In genomic region chr2:18232883-18233567, GRCm38 (mm10) we compare ENCODE assay signal across 17 mouse cellular contexts.
DNase-seq lines count a peak whose midpoint lies in the region; ATAC-seq and TF ChIP-seq lines count a peak whose summit lies in the region.
"Had no signal": no experiment of that assay in that cellular context is flagged by ENCODE, and none has a peak within 500 bp of the region (broad histone marks: within the 10 kb centered on the region; RNA-seq: fewer than 3 reads in every experiment).

No protein-coding gene starts in this region.

- WGBS in neural tube, embryonic 15.5 days = 8% methylated on average over 5 of the region's 5 CpGs
- 5% methylated on average over 5 of the region's 5 CpGs for WGBS in forebrain, embryonic 16.5 days
- 2% methylated on average over 5 of the region's 5 CpGs for WGBS in midbrain, embryonic 13.5 days
- 50% methylated on average over 5 of the region's 5 CpGs for WGBS in lung, adult 2 months

- H3K9me3 ChIP-seq in neural tube, embryonic 15.5 days (replicated peaks) = no peaks in the 10 kb centered on the region
- no peaks in the 10 kb centered on the region for H3K9me3 ChIP-seq in forebrain, embryonic 16.5 days (ENCODE audit: control insufficient read depth, low read length)
- no peaks in the 10 kb centered on the region for H3K9me3 ChIP-seq in midbrain, embryonic 13.5 days
- H3K9me3 ChIP-seq: embryonic facial prominence, embryonic 15.5 days; heart, embryonic 10.5 days; lung, embryonic 15.5 days had no signal

- no peak for TF ChIP-seq CTCF in lung, adult 2 months (IDR thresholded peaks at IDR 0.05; ENCODE audit: insufficient read depth, low read length)

- no peak overlapping the region for H3K27ac ChIP-seq in neural tube, embryonic 15.5 days (replicated peaks)
- H3K27ac ChIP-seq in forebrain, embryonic 16.5 days (ENCODE audit: low read length) = no peak overlapping the region
- H3K27ac ChIP-seq in midbrain, embryonic 13.5 days = peak overlapping the region; percentile 30; the same call in 1 of the 2 replicates
- H3K27ac ChIP-seq: embryonic facial prominence, embryonic 15.5 days; heart, embryonic 10.5 days; lung, embryonic 15.5 days had no signal

- peak; percentile 31 for DNase-seq in neural tube, embryonic 10.5 days (ENCODE audit: extremely low spot score, low spot score)
- DNase-seq in urinary bladder, postnatal 25 days (ENCODE audit: low spot score) = no peak
- no peak for DNase-seq in cerebellum, postnatal 4 days (ENCODE audit: low spot score in 2 of 2)
- DNase-seq in lung, adult 2 months = no peak
- DNase-seq: adrenal gland, postnatal 25 days; cerebellum, adult 11-12 months; kidney, postnatal 14 days; right cerebral cortex, postnatal 25 days had no signal

- 0 out of 2 replicates have a peak, but pooled peaks cover 3% of the 10 kb centered on the region for H3K36me3 ChIP-seq in neural tube, embryonic 15.5 days
- no peaks in the 10 kb centered on the region for H3K36me3 ChIP-seq in forebrain, embryonic 16.5 days (ENCODE audit: control insufficient read depth, insufficient read depth)
- H3K36me3 ChIP-seq in midbrain, embryonic 13.5 days = no peaks in the 10 kb centered on the region
- H3K36me3 ChIP-seq: embryonic facial prominence, embryonic 15.5 days; heart, embryonic 10.5 days; lung, embryonic 15.5 days had no signal

- H3K4me1 ChIP-seq in neural tube, embryonic 15.5 days = peaks cover 10% of the 10 kb centered on the region
- H3K4me1 ChIP-seq in forebrain, embryonic 16.5 days (replicated peaks; ENCODE audit: control insufficient read depth, insufficient read depth, low read length) = peaks cover 12% of the 10 kb centered on the region
- peaks cover 17% of the 10 kb centered on the region for H3K4me1 ChIP-seq in midbrain, embryonic 13.5 days (replicated peaks)
- H3K4me1 ChIP-seq in lung, adult 2 months (ENCODE audit: control insufficient read depth, insufficient read depth, low read length) = no peaks in the 10 kb centered on the region; the same call in 1 of the 2 replicates
- H3K4me1 ChIP-seq: embryonic facial prominence, embryonic 15.5 days; lung, embryonic 15.5 days had no signal

- no peaks in the 10 kb centered on the region for H3K27me3 ChIP-seq in neural tube, embryonic 15.5 days (replicated peaks)
- no peaks in the 10 kb centered on the region for H3K27me3 ChIP-seq in forebrain, embryonic 16.5 days (replicated peaks; ENCODE audit: control insufficient read depth, insufficient read depth, low read length)
- H3K27me3 ChIP-seq in midbrain, embryonic 13.5 days = no peaks in the 10 kb centered on the region
- H3K27me3 ChIP-seq: embryonic facial prominence, embryonic 15.5 days; lung, embryonic 15.5 days; Patski had no signal

- no peak for TF ChIP-seq POLR2A in lung, adult 2 months (IDR thresholded peaks at IDR 0.05; ENCODE audit: borderline replicate concordance, extremely low read depth, low read depth, low read length)

- no peak overlapping the region for H3K4me3 ChIP-seq in neural tube, embryonic 15.5 days (replicated peaks)
- no peak overlapping the region for H3K4me3 ChIP-seq in forebrain, embryonic 16.5 days (replicated peaks; ENCODE audit: low read length)
- no peak overlapping the region for H3K4me3 ChIP-seq in midbrain, embryonic 13.5 days (replicated peaks)
- no peak overlapping the region for H3K4me3 ChIP-seq in lung, adult 2 months (replicated peaks; ENCODE audit: extremely low read depth, low read depth, low read length)
- H3K4me3 ChIP-seq: embryonic facial prominence, embryonic 15.5 days; heart, embryonic 10.5 days; lung, embryonic 15.5 days; myocyte had no signal

- no peak for ATAC-seq in neural tube, embryonic 15.5 days (ENCODE audit: low FRiP score)
- ATAC-seq in forebrain, embryonic 16.5 days = peak; percentile 57
- peak; percentile 90 for ATAC-seq in midbrain, embryonic 13.5 days
- ATAC-seq: CD4-positive, CD25-positive, alpha-beta regulatory T cell, adult 4 months; Patski had no signal

- H3K9ac ChIP-seq in neural tube, embryonic 15.5 days (replicated peaks) = no peak overlapping the region
- no peak overlapping the region for H3K9ac ChIP-seq in forebrain, embryonic 16.5 days (replicated peaks; ENCODE audit: low read depth, low read length)
- H3K9ac ChIP-seq in midbrain, embryonic 13.5 days (replicated peaks) = no peak overlapping the region
- H3K9ac ChIP-seq: embryonic facial prominence, embryonic 15.5 days; lung, embryonic 15.5 days had no signal

- H3K4me2 ChIP-seq in neural tube, embryonic 15.5 days = no peak overlapping the region
- no peak overlapping the region for H3K4me2 ChIP-seq in forebrain, embryonic 16.5 days (ENCODE audit: low read length)
- H3K4me2 ChIP-seq in midbrain, embryonic 13.5 days (replicated peaks) = no peak overlapping the region
- H3K4me2 ChIP-seq: embryonic facial prominence, embryonic 15.5 days; lung, embryonic 15.5 days had no signal
